Mouse (Mus musculus): ENCODE measurements around the gene Col6a1. TPM values are rescaled to one million over a fixed set of nuclear protein-coding genes. Genes with fewer than 3 reads are reported as not detected.
A peak's percentile ranks its signal among the peaks of the same experiment; 100 is the strongest.
"Not testable (repeated sequence)": the region's sequence is repeated elsewhere in the genome, so short reads cannot be mapped to it uniquely, and the experiment has no call there.

Gene Col6a1
- polyA plus RNA-seq, 1 experiment from 2014 or later, result 169 TPM

DNA sequence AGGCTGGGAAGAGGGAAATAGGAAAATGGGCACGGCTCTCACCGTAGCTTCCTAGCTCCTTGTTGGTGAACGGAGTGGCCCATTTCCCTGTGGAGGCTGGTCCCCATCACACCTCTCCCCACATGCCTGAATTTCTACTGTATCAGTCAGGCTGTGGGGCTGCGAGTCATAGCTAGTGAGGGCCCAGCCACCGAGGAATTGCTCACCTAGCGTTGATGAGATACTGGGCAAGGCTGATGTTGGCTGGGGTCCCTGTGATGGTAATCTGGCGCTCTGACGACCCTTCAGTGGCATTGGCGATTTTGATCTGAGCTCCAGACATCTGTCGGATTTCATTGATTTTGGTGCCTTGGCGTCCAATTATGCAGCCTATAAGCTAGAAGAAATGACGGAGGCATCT is 37.0 kb upstream of the Col6a1 start:
- TF ChIP-seq EP300 (optimal IDR thresholded peaks at IDR 0.05), result no peak
- TF ChIP-seq CTCF (IDR thresholded peaks at IDR 0.05; ENCODE audit: low read depth), result no peak
- DNase-seq (ENCODE audit: low spot score) (peak; percentile 4), ATAC-seq (ENCODE audit: low FRiP score, low TSS enrichment) (no peak)
- H3K9ac ChIP-seq (ENCODE audit: low read length), result no peak overlapping the region
- 89% methylated on average over 12 of the region's 12 CpGs for WGBS
- no peak overlapping the region for H3K4me2 ChIP-seq (replicated peaks; ENCODE audit: low read depth)
- no peaks in the 10 kb centered on the region for H3K4me1 ChIP-seq (replicated peaks; ENCODE audit: control insufficient read depth, insufficient read depth)
- H3K27me3 ChIP-seq (ENCODE audit: control insufficient read depth, insufficient read depth, low read length), result no peaks in the 10 kb centered on the region
- no peak overlapping the region for H3K4me3 ChIP-seq (ENCODE audit: low read depth, low read length)
- H3K36me3 ChIP-seq (ENCODE audit: control insufficient read depth, insufficient read depth, low read length), result no peaks in the 10 kb centered on the region
- no peaks in the 10 kb centered on the region for H3K9me3 ChIP-seq (ENCODE audit: control insufficient read depth, low read length)
- H3K27ac ChIP-seq (replicated peaks), result no peak overlapping the region

DNA sequence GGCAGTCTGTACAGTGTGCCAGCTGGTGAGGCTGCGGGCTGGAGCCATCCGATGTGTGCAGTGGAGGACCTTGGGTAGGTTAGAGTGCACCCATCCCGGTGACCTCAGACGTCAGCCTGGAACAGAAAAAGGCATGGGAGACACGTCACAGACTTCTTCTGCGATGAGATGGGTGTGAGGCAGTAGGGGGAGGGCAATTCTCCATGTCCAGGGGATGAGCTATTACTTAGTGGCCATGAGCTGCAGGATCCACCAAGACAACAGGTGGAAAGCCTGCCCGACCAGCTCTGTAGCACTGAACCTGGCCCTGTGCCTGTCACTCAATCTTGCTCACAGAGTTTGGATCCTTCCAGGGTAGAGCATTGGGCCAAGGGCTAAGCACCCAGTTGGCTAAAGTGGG is 36.4 kb upstream of the Col6a1 start:
- peak; percentile 10 for DNase-seq (ENCODE audit: low spot score)
- TF ChIP-seq CTCF (IDR thresholded peaks at IDR 0.05; ENCODE audit: low read depth) (no peak), EP300 (optimal IDR thresholded peaks at IDR 0.05) (no peak)
- 80% methylated on average over 7 of the region's 7 CpGs for WGBS

DNA sequence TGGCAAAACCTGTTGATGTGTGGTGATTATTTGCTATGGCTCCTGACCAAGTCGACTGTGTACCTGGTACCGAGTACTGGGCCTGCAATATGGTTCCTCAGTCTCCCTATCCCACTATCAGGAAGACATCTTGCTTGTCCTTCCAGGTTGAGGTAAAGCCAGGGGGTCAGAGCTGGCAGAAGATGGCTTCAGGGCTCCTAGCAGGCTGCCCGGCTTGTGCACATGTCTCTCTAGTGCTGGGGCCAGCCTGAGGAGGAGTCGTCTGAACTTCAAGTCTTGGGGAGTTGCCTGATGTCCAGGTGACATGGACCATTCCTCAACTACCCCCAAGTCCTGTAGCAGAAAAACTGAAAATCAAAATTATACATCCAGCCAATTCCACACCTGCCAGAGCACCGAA is 33.9 kb upstream of the Col6a1 start:
- no peak for ATAC-seq (ENCODE audit: low FRiP score, low TSS enrichment)

More for the DNA sequence above, 36.4 kb upstream of the Col6a1 start:
- no peak overlapping the region for H3K4me2 ChIP-seq (replicated peaks; ENCODE audit: low read depth)
- H3K27me3 ChIP-seq (ENCODE audit: control insufficient read depth, insufficient read depth, low read length), result no peaks in the 10 kb centered on the region
- no peak overlapping the region for H3K9ac ChIP-seq (ENCODE audit: low read length)
- no peaks in the 10 kb centered on the region for H3K4me1 ChIP-seq (replicated peaks; ENCODE audit: control insufficient read depth, insufficient read depth)
- no peak for ATAC-seq (ENCODE audit: low FRiP score, low TSS enrichment)
- H3K27ac ChIP-seq (replicated peaks), result no peak overlapping the region
- no peak overlapping the region for H3K4me3 ChIP-seq (ENCODE audit: low read depth, low read length)
- H3K9me3 ChIP-seq (ENCODE audit: control insufficient read depth, low read length), result no peaks in the 10 kb centered on the region
- no peaks in the 10 kb centered on the region for H3K36me3 ChIP-seq (ENCODE audit: control insufficient read depth, insufficient read depth, low read length)

DNA sequence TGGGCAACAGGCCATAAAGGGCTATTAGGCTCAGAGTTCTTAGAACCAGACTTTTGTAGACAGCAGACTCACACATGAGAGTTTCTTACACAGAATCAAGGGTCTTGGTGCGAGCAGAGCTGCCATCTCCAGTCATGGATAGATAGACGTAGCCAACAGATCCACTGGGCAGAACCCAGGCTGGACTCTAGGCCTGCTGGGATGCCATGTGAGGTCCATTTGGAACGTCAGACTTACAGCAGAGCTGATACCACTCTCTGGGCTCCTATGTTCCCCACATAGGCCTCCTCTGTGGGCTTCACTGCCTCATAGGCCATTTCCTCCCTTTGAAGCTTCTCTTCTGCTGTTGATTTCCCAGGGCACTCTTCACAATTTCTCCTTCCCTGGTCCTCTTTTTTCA is 27.7 kb upstream of the Col6a1 start:
- no peaks in the 10 kb centered on the region for H3K9me3 ChIP-seq (ENCODE audit: control insufficient read depth, low read length)
- no peak overlapping the region for H3K9ac ChIP-seq (ENCODE audit: low read length)
- H3K27ac ChIP-seq (replicated peaks), result no peak overlapping the region
- peak; percentile 8 for DNase-seq (ENCODE audit: low spot score)
- H3K36me3 ChIP-seq (ENCODE audit: control insufficient read depth, insufficient read depth, low read length), result no peaks in the 10 kb centered on the region
- ATAC-seq (ENCODE audit: low FRiP score, low TSS enrichment), result no peak
- H3K27me3 ChIP-seq (ENCODE audit: control insufficient read depth, insufficient read depth, low read length), result no peaks in the 10 kb centered on the region
- no peak overlapping the region for H3K4me2 ChIP-seq (replicated peaks; ENCODE audit: low read depth)
- 95% methylated on average over 3 of the region's 3 CpGs for WGBS
- H3K4me1 ChIP-seq (replicated peaks; ENCODE audit: control insufficient read depth, insufficient read depth), result no peaks in the 10 kb centered on the region
- no peak for TF ChIP-seq EP300 (optimal IDR thresholded peaks at IDR 0.05)
- no peak for TF ChIP-seq CTCF (IDR thresholded peaks at IDR 0.05; ENCODE audit: low read depth)
- H3K4me3 ChIP-seq (ENCODE audit: low read depth, low read length), result no peak overlapping the region

More for the DNA sequence above, 33.9 kb upstream of the Col6a1 start:
- Histone ChIP-seq H3K27ac (replicated peaks) (no peak overlapping the region), H3K4me1 (replicated peaks; ENCODE audit: control insufficient read depth, insufficient read depth) (no peaks in the 10 kb centered on the region), H3K9ac (ENCODE audit: low read length) (no peak overlapping the region), H3K4me3 (ENCODE audit: low read depth, low read length) (no peak overlapping the region), H3K36me3 (ENCODE audit: control insufficient read depth, insufficient read depth, low read length) (no peaks in the 10 kb centered on the region), H3K9me3 (ENCODE audit: control insufficient read depth, low read length) (no peaks in the 10 kb centered on the region), H3K4me2 (replicated peaks; ENCODE audit: low read depth) (no peak overlapping the region), H3K27me3 (ENCODE audit: control insufficient read depth, insufficient read depth, low read length) (no peaks in the 10 kb centered on the region)
- TF ChIP-seq EP300 (optimal IDR thresholded peaks at IDR 0.05), result no peak
- TF ChIP-seq CTCF (IDR thresholded peaks at IDR 0.05; ENCODE audit: low read depth), result no peak
- WGBS, result 86% methylated on average over 5 of the region's 5 CpGs
- no peak for DNase-seq (ENCODE audit: low spot score)

DNA sequence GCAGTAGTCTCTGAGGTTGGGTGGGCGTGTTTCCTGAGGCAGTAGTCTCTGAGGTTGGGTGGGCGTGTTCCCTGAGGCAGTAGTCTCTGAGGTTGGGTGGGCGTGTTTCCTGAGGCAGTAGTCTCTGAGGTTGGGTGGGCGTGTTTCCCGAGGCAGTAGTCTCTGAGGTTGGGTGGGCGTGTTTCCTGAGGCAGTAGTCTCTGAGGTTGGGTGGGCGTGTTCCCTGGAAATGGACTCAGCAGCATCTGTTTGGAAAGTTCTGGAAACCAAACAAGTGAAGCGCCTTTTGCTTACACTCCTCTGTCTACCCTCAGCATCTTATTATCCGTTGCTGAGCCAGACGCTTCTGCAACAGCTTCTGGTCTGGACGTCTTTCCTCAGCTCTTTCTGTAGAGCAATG is 18.3 kb upstream of the Col6a1 start:
- H3K9me3 ChIP-seq (ENCODE audit: control insufficient read depth, low read length); H3K4me2 ChIP-seq (replicated peaks; ENCODE audit: low read depth); H3K36me3 ChIP-seq (ENCODE audit: control insufficient read depth, insufficient read depth, low read length); H3K9ac ChIP-seq (ENCODE audit: low read length); H3K27ac ChIP-seq (replicated peaks); H3K27me3 ChIP-seq (ENCODE audit: control insufficient read depth, insufficient read depth, low read length); DNase-seq (ENCODE audit: low spot score); H3K4me3 ChIP-seq (ENCODE audit: low read depth, low read length); H3K4me1 ChIP-seq (replicated peaks; ENCODE audit: control insufficient read depth, insufficient read depth); ATAC-seq (ENCODE audit: low FRiP score, low TSS enrichment): not testable (repeated sequence)
- WGBS, result 43% methylated on average over 11 of the region's 11 CpGs

DNA sequence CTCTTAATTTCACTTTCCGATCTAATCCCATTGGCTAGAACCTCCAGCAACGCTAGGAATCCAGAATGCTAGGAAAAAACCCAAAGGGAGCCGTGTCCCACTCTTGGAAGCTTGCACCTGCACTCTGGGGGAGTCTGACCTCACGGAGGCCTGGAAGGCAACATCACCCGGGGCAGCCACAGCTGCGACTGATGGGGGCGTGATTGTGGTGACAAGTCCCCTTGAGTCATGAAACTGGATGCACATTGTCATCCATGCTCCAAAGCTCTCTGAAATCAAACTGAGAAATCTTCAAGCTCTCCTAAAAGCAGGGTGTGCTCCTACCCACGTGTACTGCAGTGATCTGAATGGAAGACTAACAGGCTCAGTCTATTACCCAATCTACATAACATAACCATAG is 10.8 kb upstream of the Col6a1 start:
- no peak overlapping the region for H3K9ac ChIP-seq (ENCODE audit: low read length)
- ATAC-seq (ENCODE audit: low FRiP score, low TSS enrichment), result no peak
- H3K27me3 ChIP-seq (ENCODE audit: control insufficient read depth, insufficient read depth, low read length), result no peaks in the 10 kb centered on the region
- WGBS, result 67% methylated on average over 8 of the region's 8 CpGs
- no peak overlapping the region for H3K27ac ChIP-seq (replicated peaks)
- H3K4me2 ChIP-seq (replicated peaks; ENCODE audit: low read depth), result no peak overlapping the region
- H3K36me3 ChIP-seq (ENCODE audit: control insufficient read depth, insufficient read depth, low read length), result no peaks in the 10 kb centered on the region
- no peaks in the 10 kb centered on the region for H3K9me3 ChIP-seq (ENCODE audit: control insufficient read depth, low read length)
- no peak overlapping the region for H3K4me3 ChIP-seq (ENCODE audit: low read depth, low read length)
- peaks cover 12% of the 10 kb centered on the region for H3K4me1 ChIP-seq (replicated peaks; ENCODE audit: control insufficient read depth, insufficient read depth)
- no peak for TF ChIP-seq CTCF (IDR thresholded peaks at IDR 0.05; ENCODE audit: low read depth)
- no peak for TF ChIP-seq EP300 (optimal IDR thresholded peaks at IDR 0.05)
- no peak for DNase-seq (ENCODE audit: low spot score)
